Mouse (Mus musculus): ENCODE results near the gene Gm4792.

GRCm38 (mm10) chr10:94265656-94266542, 32.6 kb downstream of the Gm4792 start:
- no peak for TF ChIP-seq CTCF (conservative IDR thresholded peaks at IDR 0.05; ENCODE audit: low read length)
- no peak for TF ChIP-seq POU5F1 (IDR thresholded peaks at IDR 0.05; ENCODE audit: borderline replicate concordance, low read length)
- TF ChIP-seq NANOG (IDR thresholded peaks at IDR 0.05; ENCODE audit: borderline replicate concordance, low read length): no peak

All from E14TG2a.4 (cell line).